Mouse (Mus musculus): ENCODE data around the gene Elmo1.
"Not testable (repeated sequence)": the region's sequence is repeated elsewhere in the genome, so short reads cannot be mapped to it uniquely, and the experiment has no call there.

The Elmo1 gene

DNA sequence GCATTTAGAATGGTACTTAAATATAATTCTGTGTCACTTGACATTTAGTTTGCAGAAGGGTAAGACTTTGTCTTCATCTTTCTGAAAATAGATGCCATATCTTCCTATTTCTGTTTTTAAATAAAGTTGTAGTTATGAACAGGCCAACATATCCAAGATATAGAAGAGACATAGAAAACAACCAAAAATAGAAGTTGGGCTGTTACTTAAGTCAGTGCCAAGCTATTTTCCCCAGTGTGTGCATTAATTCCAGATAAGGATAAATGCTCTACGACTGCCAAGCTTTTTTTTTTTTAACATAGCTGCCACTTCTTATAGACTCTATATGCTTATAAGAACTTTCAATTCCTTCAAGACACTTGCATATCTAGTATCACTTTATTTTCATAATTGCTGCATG is 511.0 kb downstream of the Elmo1 start:
- DNase-seq (ENCODE audit: low read depth, low spot score): no peak

DNA sequence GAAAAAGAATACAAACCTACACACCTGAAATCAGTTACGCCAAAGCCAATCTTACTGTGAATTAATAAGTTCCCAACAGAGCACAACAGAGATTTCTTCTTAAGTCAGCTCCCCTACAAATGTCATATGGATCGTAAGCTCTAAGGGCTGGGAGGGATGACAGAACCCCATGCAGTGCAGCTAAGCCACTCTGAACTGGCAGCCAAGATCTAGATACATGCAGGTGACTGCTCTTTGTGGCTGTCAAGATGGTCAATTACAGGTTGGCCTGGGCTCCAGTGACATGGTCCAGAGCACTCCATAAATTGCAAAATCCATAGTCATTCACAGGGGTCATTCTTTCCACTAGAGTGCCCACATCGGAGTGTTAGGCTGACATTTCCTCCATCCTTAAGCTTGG is 516.5 kb downstream of the Elmo1 start:
- DNase-seq (ENCODE audit: low read depth, low spot score): no peak

DNA sequence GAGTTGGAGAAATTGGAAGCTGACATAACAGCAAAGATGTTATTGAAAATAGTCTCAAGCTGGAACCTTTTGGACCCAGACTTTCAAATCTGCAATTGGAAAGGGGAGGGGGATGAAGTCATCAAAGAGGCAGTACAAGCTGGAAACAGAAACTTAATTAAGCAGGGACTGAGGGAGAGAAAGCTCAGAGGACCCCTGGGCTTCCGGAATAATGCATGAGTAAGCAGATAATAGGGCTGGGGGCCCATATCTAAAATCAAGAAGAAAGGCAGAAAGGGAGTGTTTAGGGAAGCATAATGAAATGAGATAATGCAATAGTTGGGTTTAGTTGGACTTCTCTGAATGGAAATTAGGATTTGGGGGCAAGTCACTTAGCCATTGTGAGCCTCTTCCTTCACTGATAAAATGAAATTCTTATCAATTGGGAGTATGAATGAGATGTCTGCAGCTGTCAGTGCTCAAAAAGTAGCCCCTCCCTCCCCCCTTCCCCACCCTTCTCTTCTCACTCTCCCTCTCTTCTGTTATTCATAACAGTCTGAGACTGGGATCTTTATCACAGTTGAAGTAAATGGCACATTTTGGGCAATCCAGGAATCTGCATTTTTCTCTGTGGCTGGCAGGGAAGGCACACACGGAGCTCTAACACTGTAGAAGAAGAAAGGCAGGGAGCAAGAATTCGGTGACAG is 518.8 kb downstream of the Elmo1 start:
- no peak for DNase-seq (ENCODE audit: low read depth, low spot score)

DNA sequence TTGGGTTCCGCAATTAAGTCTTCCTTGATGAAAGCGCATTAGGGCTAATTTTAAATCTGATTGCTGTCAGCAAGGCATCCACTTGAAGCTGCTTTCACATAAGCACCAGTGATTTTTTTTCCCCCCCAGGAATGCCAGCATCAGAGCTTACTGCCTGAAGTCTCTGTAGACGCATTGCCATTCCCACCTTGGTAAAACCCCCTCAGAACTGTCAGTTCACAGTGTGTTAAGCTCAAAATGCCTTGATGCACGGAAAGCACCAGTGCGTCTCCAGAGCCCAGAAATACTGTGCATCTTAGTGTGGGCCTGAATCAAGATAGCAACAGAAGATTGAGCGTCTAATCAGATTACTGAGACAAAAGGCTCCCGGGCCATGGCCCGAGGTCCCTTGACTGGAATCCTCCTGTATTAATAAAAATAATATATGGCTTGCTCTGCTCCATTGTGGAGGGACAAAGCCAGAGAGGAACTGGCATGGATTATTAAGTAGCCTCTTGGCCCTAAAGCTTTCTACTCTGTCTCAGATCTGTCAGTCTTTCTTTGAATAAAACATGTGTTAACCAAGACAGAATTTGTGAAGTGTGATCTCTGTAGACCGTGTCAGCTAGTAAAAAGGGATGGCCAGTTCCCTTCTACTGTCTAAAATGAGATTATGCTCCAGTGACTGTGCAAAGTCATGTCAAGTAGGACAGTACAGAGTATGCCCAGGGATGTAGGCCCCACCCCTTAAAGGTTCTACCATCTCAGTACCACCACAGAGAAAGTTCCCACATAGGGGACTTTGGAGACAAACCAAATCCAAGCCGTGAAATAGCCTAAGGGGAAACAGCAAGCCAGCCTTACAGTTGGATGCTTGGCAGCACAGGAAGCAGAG is 525.4 kb downstream of the Elmo1 start:
- no peak for DNase-seq (ENCODE audit: low read depth, low spot score)

DNA sequence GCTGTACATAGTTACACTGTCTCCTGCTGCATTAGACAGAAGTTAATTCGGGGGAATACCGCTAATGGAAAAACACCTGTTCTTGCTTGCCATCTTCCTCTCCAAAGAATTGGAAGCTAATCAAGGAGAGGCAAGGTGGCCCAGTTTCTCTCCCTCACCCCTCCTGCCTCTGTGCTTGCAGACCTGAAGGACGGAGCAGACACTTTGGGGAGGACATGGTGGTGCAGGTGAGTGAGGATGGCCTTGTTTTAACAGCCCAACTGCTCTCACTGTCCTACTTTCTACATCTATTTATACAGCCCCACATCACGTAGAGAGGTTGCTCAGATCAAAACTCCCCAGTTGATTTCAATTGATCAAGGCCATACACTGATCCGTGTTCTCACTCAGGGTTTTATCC is 529.5 kb downstream of the Elmo1 start:
- DNase-seq (ENCODE audit: low read depth, low spot score): no peak

DNA sequence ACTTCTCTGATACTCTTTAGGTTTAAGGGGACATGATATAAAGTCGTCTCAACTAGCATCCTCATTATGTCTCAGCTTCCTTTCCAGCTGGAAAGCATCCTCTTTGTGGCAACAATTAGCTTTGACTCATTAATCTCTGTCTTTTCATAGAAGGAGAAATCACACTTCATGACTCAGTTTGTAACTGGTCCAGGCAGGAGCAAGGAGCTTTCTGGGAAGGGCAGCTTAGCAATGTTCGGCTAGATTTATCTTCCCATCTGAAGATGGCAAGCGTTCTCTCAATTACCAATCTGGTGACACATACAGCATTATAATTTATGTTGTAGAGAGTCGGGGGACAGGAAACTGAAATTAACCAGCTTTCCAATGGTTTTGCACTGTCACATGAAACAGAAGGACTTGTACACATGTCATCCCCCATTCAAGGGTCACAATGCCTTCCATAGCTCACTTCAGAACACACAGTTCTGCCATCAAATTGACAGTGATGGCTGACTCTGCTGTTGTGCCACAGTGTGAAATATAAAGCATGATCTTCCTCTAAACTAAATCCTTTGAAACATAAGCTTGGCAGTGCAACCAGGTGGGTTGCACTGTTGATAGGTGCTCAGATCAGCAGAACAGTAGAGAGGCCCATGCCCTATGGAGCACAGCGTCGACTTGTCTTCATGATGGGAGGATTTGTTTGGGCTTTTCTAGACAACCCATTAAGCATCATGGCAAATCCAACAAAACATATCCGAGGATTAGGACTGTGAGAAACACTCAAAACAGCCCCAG is 532.9 kb downstream of the Elmo1 start:
- no peak for DNase-seq (ENCODE audit: low read depth, low spot score)

DNA sequence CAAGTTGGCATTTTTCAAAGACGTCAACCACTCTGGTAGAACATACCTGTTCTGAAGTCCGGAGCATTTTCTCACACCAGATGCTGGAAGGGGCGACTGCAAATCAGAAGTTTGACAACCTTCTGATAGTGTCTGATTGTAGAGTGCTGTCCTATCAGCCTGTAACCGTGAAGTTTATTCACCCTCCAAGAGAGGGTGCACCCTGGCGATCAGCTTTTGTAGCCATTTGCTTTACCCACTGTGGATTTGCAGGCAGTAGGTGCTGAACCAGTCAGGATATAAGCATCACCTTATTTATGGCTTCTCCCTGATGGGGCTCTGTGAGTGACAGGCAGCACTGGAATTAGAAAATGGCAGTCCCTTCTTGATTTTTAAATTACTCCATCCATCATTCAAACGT is 537.4 kb downstream of the Elmo1 start:
- no peak for DNase-seq (ENCODE audit: low read depth, low spot score)

DNA sequence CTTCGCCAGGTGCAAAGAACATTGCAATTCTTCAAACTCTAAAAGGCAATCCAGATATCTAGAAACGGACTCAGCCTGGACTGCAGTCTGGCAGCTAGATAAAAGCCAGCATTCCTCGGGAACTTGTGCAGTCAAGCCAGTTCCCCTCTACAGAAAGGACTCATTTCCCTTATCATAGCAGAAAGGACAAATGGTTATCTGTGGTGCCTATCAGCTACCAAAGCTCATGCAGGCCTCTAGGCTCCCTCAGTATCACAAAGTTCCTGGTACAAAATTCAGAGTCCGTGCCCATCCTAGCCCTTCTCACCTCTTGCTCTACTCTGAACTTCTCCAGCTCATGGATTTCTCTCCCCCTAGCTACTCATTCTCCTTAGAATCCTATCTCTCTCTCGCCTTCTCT is 542.1 kb downstream of the Elmo1 start:
- no peak for DNase-seq (ENCODE audit: low read depth, low spot score)

DNA sequence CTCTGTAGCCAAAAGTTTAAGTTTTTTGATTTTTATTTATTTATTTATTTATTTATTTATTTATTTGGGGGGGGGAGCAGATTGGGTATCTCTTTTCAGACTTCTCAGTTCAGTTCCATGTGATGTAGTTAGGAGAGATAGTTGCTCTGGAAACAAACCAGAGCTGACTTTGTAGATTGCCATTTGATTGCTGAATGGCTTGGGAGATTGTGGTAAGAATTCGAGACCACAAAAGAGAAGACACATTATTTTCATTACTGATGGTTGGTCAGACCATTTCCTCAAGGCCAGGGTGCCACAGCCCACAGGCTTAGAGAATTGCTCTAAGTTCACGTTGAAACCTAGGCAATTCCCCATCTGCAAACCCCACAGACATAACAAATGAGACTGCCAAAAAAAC is 544.3 kb downstream of the Elmo1 start:
- DNase-seq (ENCODE audit: low read depth, low spot score): not testable (repeated sequence)

DNA sequence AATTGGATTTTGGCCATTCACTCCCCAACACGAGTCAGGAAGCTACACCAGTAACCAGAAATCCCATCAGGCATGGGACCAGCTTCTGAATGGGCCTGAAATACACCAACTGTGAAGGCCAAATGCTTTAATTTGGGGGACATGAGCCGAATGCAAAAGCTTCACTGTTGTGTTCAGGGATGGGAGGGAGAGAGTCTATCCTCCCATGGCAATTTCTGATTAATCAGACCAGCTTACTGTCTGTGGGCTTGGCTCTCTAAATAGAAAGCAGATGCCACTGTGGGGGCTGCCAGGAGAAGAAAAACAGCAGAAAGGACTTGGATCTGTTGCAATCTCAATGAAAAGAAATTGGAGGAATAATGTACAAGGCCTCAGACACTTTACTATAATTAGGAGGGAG is 545.2 kb downstream of the Elmo1 start:
- DNase-seq (ENCODE audit: low read depth, low spot score): no peak

Measured in skeletal muscle tissue, adult 2 months (tissue).